Mouse (Mus musculus) forebrain, embryonic 11.5 days (tissue): ENCODE data around the gene Rwdd2b. TPM values are rescaled to one million over a fixed set of nuclear protein-coding genes. Genes with fewer than 3 reads are reported as not detected.

Experiments
- ATAC-seq: fragments of 200-750 bp; cut with Nextera tagmentation; replicated peaks from 2 replicates; pipeline ENCODE4 v1.8.0; 2017; ENCODE audit warnings: moderate TSS enrichment; ENCODE audit not compliant: low FRiP score
- DNase-seq: peaks from one replicate; pipeline ENCODE4 v3.0.0-alpha.2; 2017; ENCODE audit warnings: low spot score
- H3K27ac ChIP-seq: fragments of 300-500 bp; sonication (generic); 2 replicates; pipeline ENCODE4 v1.5.1; 2014; ENCODE audit warnings: low read depth, low read length
- H3K27me3 ChIP-seq: fragments of 300-500 bp; sonication (generic); 2 replicates; pipeline ENCODE4 v1.6.1; 2014; ENCODE audit warnings: mild to moderate bottlenecking, low read length, mixed read lengths; ENCODE audit not compliant: control insufficient read depth, insufficient read depth
- H3K36me3 ChIP-seq: fragments of 300-500 bp; sonication (generic); 2 replicates; pipeline ENCODE4 v1.6.1; 2014; ENCODE audit warnings: mild to moderate bottlenecking, low read length, moderate library complexity, mixed read lengths; ENCODE audit not compliant: control insufficient read depth, insufficient read depth
- H3K4me1 ChIP-seq: fragments of 300-500 bp; sonication (generic); replicated peaks from 2 replicates; pipeline ENCODE4 v1.6.1; 2014; ENCODE audit warnings: low read length, mixed read lengths; ENCODE audit not compliant: control insufficient read depth, insufficient read depth
- H3K4me2 ChIP-seq: fragments of 300-500 bp; sonication (generic); 2 replicates; pipeline ENCODE4 v1.6.1; 2014; ENCODE audit warnings: low read depth, mild to moderate bottlenecking, low read length, moderate library complexity, mixed read lengths; ENCODE audit not compliant: severe bottlenecking
- H3K4me3 ChIP-seq: fragments of 300-500 bp; sonication (generic); 2 replicates; pipeline ENCODE4 v1.5.1; 2014; ENCODE audit warnings: low read depth, low read length
- H3K9ac ChIP-seq: fragments of 300-500 bp; sonication (generic); 2 replicates; pipeline ENCODE4 v1.6.1; 2014; ENCODE audit warnings: low read length
- H3K9me3 ChIP-seq: fragments of 300-500 bp; sonication (generic); 2 replicates; pipeline ENCODE4 v1.6.1; 2016; ENCODE audit warnings: low read length, mixed read lengths; ENCODE audit not compliant: control insufficient read depth
- WGBS: fragments of 180-500 bp; shearing (Covaris S2); extraction: QIAGEN DNeasy Blood & Tissue Kit; methylation state at CpG from one replicate; pipeline ENCODE4 v1.1.7; 2014; 5-methylcytosine and 5-hydroxymethylcytosine counted together
- polyA plus RNA-seq: library from polyadenylated mRNA; unstranded; fragments of >200 nt; fragmentation: Nextera tagmentation; extraction: Ambion mirVana; gene quantifications from 2 replicates; pipeline ENCODE4 v1.2.1, GENCODE M21; 2014

Gene Rwdd2b
- polyA plus RNA-seq, 1 experiment from 2014 or later = 9.6 TPM

DNA sequence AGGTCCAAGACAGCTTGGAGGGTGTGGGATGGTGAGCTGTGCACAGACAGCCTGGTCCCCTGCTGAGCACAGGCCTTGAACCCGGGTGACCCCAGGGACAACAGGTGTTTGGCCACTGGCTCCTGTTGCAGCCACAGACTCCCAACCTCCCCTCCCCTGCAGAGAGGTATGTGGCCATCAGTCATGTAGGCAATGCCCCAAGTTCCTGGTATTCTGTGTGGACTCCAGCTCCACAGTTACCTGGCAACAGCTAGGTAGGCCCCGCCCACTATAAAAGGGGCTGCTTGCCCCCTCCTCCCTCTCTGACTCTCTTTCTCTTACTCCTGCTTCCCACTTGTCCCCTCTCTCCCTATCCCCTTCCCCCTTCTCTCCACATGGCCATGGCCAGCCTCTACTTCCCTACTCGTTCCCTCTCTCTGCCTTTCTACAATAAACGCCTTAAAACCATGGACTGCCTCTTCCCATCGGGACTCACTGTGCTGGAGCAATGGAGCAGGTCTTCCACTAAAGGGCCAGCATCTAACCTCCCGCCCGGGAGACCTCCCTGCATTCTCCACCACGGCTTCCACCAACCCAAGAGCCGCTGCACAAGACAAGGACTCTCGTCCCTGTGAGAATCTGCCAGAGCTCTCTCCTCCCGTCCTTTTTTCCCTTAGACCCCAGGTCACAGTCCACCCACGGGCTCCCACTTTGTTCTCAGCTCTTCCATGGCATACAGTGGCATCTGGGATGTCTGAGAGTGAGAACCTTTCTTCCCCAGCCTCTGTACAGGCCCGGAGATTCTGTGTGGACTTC, 4.8 kb downstream of the Rwdd2b start:
- ATAC-seq (no peak), DNase-seq (no peak)
- Histone ChIP-seq H3K4me1 (peaks cover 3% of the 10 kb centered on the region; the same call in 1 of the 2 replicates), H3K9me3 (no peaks in the 10 kb centered on the region), H3K27ac (no peak overlapping the region), H3K4me2 (no peak overlapping the region), H3K9ac (no peak overlapping the region), H3K27me3 (no peaks in the 10 kb centered on the region), H3K36me3 (no peaks in the 10 kb centered on the region), H3K4me3 (no peak overlapping the region)
- 83% methylated on average over 13 of the region's 13 CpGs for WGBS

DNA sequence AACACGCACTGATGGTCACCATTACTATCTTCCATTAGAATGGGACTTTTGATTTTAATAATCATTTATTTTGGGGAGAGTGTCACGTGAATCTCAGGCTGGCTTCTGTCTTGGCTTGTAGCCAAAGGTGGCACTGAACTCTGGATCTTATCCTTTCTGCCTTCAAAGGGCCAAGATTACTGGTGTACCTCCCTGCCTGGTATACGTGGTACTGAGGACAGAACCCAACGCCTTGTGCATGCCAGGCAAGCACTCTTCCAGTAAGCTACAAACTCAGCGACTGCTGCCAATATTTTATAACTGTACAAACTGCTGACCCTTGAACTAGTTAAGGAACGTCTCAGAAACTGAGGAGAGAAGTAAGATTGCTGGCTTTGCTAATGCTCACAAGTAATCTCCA, 5.4 kb downstream of the Rwdd2b start:
- no peak overlapping the region for H3K27ac ChIP-seq
- ATAC-seq = no peak
- H3K9me3 ChIP-seq = no peaks in the 10 kb centered on the region
- H3K27me3 ChIP-seq = no peaks in the 10 kb centered on the region
- no peaks in the 10 kb centered on the region for H3K36me3 ChIP-seq
- no peak overlapping the region for H3K4me3 ChIP-seq
- no peak overlapping the region for H3K4me2 ChIP-seq
- peaks cover 3% of the 10 kb centered on the region; the same call in 1 of the 2 replicates for H3K4me1 ChIP-seq
- DNase-seq = no peak
- H3K9ac ChIP-seq = no peak overlapping the region
- 89% methylated on average over 6 of the region's 6 CpGs for WGBS

DNA sequence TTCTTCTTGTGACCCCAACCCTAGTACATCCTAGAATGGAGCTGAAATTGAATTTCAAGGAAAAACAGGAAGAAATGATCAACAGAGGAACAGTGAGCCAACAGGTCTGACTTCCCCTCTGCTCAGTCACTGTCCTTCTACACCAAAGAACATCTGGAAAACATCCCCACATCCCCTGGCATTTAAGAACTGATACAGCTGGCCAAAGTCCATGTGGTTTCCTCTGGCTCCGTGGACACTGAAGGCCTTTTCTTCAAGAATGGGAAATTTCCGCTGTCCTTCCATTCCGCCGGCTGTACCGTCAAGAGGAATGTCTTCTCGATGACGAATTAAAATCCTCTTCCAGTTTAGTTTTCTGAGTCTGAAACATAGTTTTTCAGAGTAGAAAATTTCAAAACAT, 6.1 kb downstream of the Rwdd2b start:
- ATAC-seq = no peak
- WGBS = 94% methylated on average over 7 of the region's 7 CpGs
- no peak overlapping the region for H3K9ac ChIP-seq
- no peak overlapping the region for H3K4me3 ChIP-seq
- H3K4me2 ChIP-seq = no peak overlapping the region
- no peak overlapping the region for H3K27ac ChIP-seq
- no peaks in the 10 kb centered on the region for H3K27me3 ChIP-seq
- no peaks in the 10 kb centered on the region for H3K9me3 ChIP-seq
- no peaks in the 10 kb centered on the region for H3K36me3 ChIP-seq
- H3K4me1 ChIP-seq = no peaks in the 10 kb centered on the region
- DNase-seq = no peak

DNA sequence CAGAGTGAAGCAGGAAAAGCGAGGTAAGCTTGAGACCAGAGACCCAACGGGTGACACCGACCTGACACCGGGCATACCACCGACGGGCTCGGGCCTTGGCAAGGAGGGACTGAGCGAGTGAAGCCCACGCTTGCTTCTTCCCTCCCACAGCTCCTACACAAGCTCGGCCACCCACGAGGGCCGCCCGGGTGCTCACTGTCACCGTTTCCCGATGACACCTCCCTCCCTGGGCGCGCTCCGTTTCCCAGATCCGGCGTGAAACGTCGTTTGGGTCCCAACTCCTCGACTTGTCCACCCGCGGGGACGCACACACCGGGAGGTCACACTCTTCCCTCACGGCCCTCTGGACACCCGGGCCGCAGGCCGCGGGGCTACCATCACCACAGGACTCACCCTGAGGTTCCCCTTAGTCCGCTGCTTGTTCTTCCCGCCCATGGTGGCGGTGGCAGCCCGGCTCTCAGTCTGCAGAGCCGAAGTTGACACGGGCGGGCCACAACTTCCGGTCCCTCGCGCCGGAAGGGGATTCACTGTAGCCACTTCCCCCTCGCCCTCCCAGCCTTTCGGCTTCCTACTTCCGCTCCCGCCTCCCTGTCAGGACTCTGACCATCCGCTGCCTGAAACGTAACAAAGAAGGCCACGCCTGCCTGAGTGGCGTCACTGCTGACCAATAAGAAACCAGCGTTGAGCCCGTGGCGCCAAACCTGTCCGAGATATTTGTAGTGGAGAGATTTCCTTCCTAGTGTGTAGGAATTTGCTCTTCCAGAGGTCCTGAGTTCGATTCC, 8.1 kb downstream of the Rwdd2b start, which contains the start of gene Ltn1:
TSS of gene Ltn1 (minus strand) at position 580 of the 782 bp plus-strand sequence.
- Histone ChIP-seq H3K36me3 (no peaks in the 10 kb centered on the region), H3K9me3 (no peaks in the 10 kb centered on the region), H3K27ac (no peak within 1 kb of the TSS), H3K4me1 (no peaks in the 10 kb centered on the region), H3K27me3 (no peaks in the 10 kb centered on the region), H3K4me3 (peak within 1 kb of the TSS; percentile 82), H3K9ac (peak within 1 kb of the TSS; percentile 79), H3K4me2 (peak within 1 kb of the TSS; percentile 74)
- ATAC-seq (peak; percentile 99), DNase-seq (peak; percentile 98)
- under 1% methylated on average over 56 of the region's 56 CpGs for WGBS

DNA sequence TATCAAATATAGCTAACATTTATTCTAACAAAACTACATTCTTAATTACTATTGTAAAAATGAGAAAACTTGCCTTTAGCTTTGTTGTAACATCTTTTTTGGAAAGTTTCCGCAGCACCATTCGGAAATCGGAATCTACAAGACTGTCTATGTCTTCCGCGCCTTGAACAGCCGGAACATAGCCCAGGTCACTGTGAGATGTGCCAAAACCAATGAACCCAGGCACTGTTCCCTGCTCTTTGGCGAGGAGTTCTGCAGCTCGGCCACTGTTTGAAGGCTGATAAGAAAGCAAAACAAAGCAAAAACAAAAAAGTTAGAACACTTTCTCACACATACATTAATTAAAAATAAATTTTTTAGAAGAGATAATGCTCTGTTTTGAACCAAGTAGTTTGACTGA, 12.9 kb downstream of the Rwdd2b start:
- H3K27me3 ChIP-seq = no peaks in the 10 kb centered on the region
- no peak overlapping the region for H3K9ac ChIP-seq
- no peaks in the 10 kb centered on the region for H3K4me1 ChIP-seq
- H3K4me3 ChIP-seq = no peak overlapping the region
- DNase-seq (no peak), ATAC-seq (no peak)
- WGBS = 93% methylated on average over 8 of the region's 8 CpGs
- H3K9me3 ChIP-seq = no peaks in the 10 kb centered on the region
- H3K27ac ChIP-seq = no peak overlapping the region
- peaks cover 7% of the 10 kb centered on the region for H3K36me3 ChIP-seq
- no peak overlapping the region for H3K4me2 ChIP-seq

DNA sequence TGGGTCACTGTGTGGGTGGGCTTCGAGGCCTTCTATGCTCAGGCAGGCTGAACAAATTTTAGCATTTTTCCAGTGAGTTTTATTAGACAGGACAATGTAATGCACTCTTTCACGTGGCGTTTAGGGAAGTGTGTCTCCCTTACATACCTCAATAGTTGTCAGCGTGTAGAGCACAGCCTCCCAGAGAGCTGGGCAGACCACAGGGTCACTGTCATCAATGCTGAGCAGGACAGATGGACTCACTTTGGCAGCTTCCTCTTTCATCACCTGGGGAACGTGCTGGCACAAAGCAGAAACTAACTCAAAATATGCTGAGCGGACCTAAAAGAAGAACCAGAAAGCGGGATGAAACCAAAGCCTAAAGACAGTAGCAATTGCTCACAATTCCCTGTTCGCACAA, 19.7 kb downstream of the Rwdd2b start:
- no peak for ATAC-seq
- Histone ChIP-seq H3K9ac (no peak overlapping the region), H3K27me3 (no peaks in the 10 kb centered on the region), H3K4me3 (no peak overlapping the region), H3K9me3 (peaks cover 7% of the 10 kb centered on the region; the same call in 1 of the 2 replicates), H3K4me2 (no peak overlapping the region), H3K36me3 (peaks cover 32% of the 10 kb centered on the region), H3K4me1 (no peaks in the 10 kb centered on the region), H3K27ac (no peak overlapping the region)
- WGBS = 94% methylated on average over 8 of the region's 8 CpGs
- no peak for DNase-seq

DNA sequence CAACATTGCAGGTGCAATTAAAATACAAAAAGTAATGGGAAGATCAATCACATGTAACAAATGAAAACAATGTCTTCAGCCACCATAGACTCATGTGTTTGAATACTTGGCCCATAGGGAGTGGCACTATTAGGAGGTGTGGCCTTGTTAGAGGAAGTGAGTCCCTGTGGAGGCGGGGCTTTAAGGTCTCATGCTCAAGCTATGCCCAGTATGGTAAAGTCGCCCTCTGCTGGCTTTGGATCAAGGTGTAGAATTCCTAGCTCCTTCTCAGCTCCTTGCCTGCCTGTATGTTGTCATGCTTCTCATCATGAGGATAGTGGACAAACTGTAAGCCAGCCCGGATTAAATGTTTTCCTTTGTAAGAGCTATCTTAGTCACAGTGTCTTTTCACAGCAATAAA, 35.4 kb downstream of the Rwdd2b start:
- no peaks in the 10 kb centered on the region for H3K4me1 ChIP-seq
- H3K4me3 ChIP-seq = no peak overlapping the region
- WGBS = 80% methylated on average over 3 of the region's 3 CpGs
- no peak overlapping the region for H3K4me2 ChIP-seq
- H3K27ac ChIP-seq = no peak overlapping the region
- H3K9me3 ChIP-seq = no peaks in the 10 kb centered on the region
- DNase-seq (no peak), ATAC-seq (no peak; the same call in 1 of the 2 replicates)
- no peak overlapping the region for H3K9ac ChIP-seq
- H3K36me3 ChIP-seq = peaks cover 6% of the 10 kb centered on the region; the same call in 1 of the 2 replicates
- H3K27me3 ChIP-seq = no peaks in the 10 kb centered on the region

DNA sequence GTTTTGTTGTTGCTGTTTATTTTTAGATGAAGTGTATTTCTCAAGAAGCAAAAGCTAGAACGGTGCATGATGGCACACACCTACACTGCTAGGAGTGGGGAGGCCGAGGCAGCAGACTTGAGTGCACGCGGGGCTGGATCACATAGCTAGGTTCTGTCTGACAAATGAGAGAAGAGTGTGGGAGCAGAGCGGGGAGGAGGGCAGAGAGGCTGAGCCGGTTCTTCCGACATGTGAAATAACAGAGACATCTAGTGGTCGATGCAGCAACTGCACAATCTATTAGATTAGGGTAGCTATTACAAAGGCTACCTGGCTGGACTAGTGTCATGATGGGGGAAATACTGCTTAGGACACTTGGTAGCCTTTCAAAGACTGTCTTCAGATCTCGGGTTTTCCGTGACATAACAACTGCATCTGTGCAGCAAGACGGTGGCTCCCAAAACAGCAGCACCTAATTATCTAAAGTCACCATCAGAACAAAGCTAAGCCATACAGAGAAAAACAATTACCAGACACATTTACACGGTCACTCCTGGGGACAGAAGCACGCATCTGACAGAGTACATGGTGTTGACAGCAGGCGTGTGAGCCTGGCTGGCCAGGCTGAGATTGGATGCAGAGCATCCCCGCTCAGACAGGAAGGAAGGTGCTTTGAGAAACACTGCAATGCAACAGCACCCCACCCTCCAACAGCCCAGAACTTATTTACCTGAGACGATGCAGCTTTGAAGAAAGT, 46.4 kb downstream of the Rwdd2b start:
- H3K27ac ChIP-seq = no peak overlapping the region
- DNase-seq (peak; percentile 51), ATAC-seq (peak; percentile 78)
- no peaks in the 10 kb centered on the region for H3K9me3 ChIP-seq
- WGBS = 59% methylated on average over 16 of the region's 16 CpGs
- H3K4me2 ChIP-seq = no peak overlapping the region
- H3K9ac ChIP-seq = no peak overlapping the region
- no peaks in the 10 kb centered on the region for H3K4me1 ChIP-seq
- H3K36me3 ChIP-seq = peaks cover 3% of the 10 kb centered on the region; the same call in 1 of the 2 replicates
- H3K4me3 ChIP-seq = no peak overlapping the region
- H3K27me3 ChIP-seq = no peaks in the 10 kb centered on the region
